Mouse (Mus musculus) lung, embryonic 16.5 days (tissue): Measurements from ENCODE around the gene Agpat4. TPM values are rescaled to one million over a fixed set of nuclear protein-coding genes. Genes with fewer than 3 reads are reported as not detected.
A peak's percentile ranks its signal among the peaks of the same experiment; 100 is the strongest.

ENCODE experiments used
- ATAC-seq: fragments of 200-750 bp; cut with Nextera tagmentation; 2 replicates; pipeline ENCODE4 v1.8.0; 2017; ENCODE audit warnings: low read depth, mild to moderate bottlenecking, moderate library complexity
- H3K27ac ChIP-seq: fragments of 300-500 bp; sonication (generic); 2 replicates; pipeline ENCODE4 v1.5.1; 2014; ENCODE audit warnings: mild to moderate bottlenecking, control low read depth, low read length
- H3K27me3 ChIP-seq: fragments of 300-500 bp; sonication (generic); 2 replicates; pipeline ENCODE4 v1.6.1; 2014; ENCODE audit warnings: low read depth, low read length, mixed read lengths; ENCODE audit not compliant: control insufficient read depth, insufficient read depth
- H3K36me3 ChIP-seq: fragments of 300-500 bp; sonication (generic); 2 replicates; pipeline ENCODE4 v1.6.1; 2014; ENCODE audit warnings: low read length; ENCODE audit not compliant: control insufficient read depth, insufficient read depth
- H3K4me1 ChIP-seq: fragments of 300-500 bp; sonication (generic); replicated peaks from 2 replicates; pipeline ENCODE4 v1.6.1; 2014; ENCODE audit warnings: low read length, mixed read lengths; ENCODE audit not compliant: control insufficient read depth, insufficient read depth
- H3K4me2 ChIP-seq: fragments of 300-500 bp; sonication (generic); 2 replicates; pipeline ENCODE4 v1.6.1; 2014; ENCODE audit warnings: low read depth, low read length, control low read depth
- H3K4me3 ChIP-seq: fragments of 300-500 bp; sonication (generic); 2 replicates; pipeline ENCODE4 v1.5.1; 2014; ENCODE audit warnings: mild to moderate bottlenecking, low read length, control low read depth
- H3K9ac ChIP-seq: fragments of 300-500 bp; sonication (generic); 2 replicates; pipeline ENCODE4 v1.6.1; 2014; ENCODE audit warnings: low read length, control low read depth
- H3K9me3 ChIP-seq: fragments of 300-500 bp; sonication (generic); 2 replicates; pipeline ENCODE4 v1.6.1; 2016; ENCODE audit warnings: low read length; ENCODE audit not compliant: control insufficient read depth
- WGBS: fragments of 180-500 bp; shearing (Covaris S2); extraction: QIAGEN DNeasy Blood & Tissue Kit; methylation state at CpG from one replicate; pipeline ENCODE4 v1.1.7; 2014; 5-methylcytosine and 5-hydroxymethylcytosine counted together
- polyA plus RNA-seq: library from polyadenylated mRNA; unstranded; fragments of >200 nt; fragmentation: Nextera tagmentation; extraction: Ambion mirVana; gene quantifications from 2 replicates; pipeline ENCODE4 v1.2.1, GENCODE M21; 2015

Agpat4 gene
- polyA plus RNA-seq, result 39.6 and 42.1 TPM in 2 replicates

- peak; percentile 66 for ATAC-seq
- peak within 1 kb of the TSS; percentile 97 for H3K4me2 ChIP-seq
- no peaks in the 10 kb centered on the region for H3K36me3 ChIP-seq
- peak within 1 kb of the TSS; percentile 65 for H3K4me3 ChIP-seq
- 0% methylated on average over 13 of the region's 13 CpGs for WGBS
- peak within 1 kb of the TSS; percentile 91 for H3K27ac ChIP-seq
- peak within 1 kb of the TSS; percentile 78 for H3K9ac ChIP-seq
- no peaks in the 10 kb centered on the region for H3K27me3 ChIP-seq
- no peaks in the 10 kb centered on the region for H3K9me3 ChIP-seq
- peaks cover 11% of the 10 kb centered on the region for H3K4me1 ChIP-seq
These were observed at the start of gene Agpat4 for GRCm38 (mm10) chr17:12118561-12118925. Gene Agpat4, plus strand, starts transcription at chr17:12118704.

- Histone ChIP-seq H3K4me2 (no peak overlapping the region), H3K4me1 (peaks cover 3% of the 10 kb centered on the region; the same call in 1 of the 2 replicates), H3K27me3 (no peaks in the 10 kb centered on the region), H3K4me3 (no peak overlapping the region), H3K27ac (no peak overlapping the region), H3K9ac (no peak overlapping the region), H3K9me3 (no peaks in the 10 kb centered on the region), H3K36me3 (no peaks in the 10 kb centered on the region)
- no peak for ATAC-seq
- WGBS, result 71% methylated on average over 2 of the region's 2 CpGs
These were observed 41.7 kb upstream of the Agpat4 start for GRCm38 (mm10) chr17:12076816-12077215.

- no peaks in the 10 kb centered on the region for H3K27me3 ChIP-seq
- no peak overlapping the region for H3K27ac ChIP-seq
- 19% methylated on average over 20 of the region's 20 CpGs for WGBS
- H3K36me3 ChIP-seq, result no peaks in the 10 kb centered on the region
- H3K9ac ChIP-seq, result no peak overlapping the region
- H3K9me3 ChIP-seq, result no peaks in the 10 kb centered on the region
- ATAC-seq, result peak; percentile 73
- peak overlapping the region; percentile 35 for H3K4me2 ChIP-seq
- H3K4me1 ChIP-seq, result peaks cover 3% of the 10 kb centered on the region; the same call in 1 of the 2 replicates
- H3K4me3 ChIP-seq, result no peak overlapping the region; the same call in 1 of the 2 replicates
These were observed 37.6 kb upstream of the Agpat4 start for GRCm38 (mm10) chr17:12080656-12081495.

- H3K9ac ChIP-seq, result no peak overlapping the region
- WGBS, result 71% methylated on average over 5 of the region's 5 CpGs
- H3K27ac ChIP-seq, result no peak overlapping the region
- H3K4me2 ChIP-seq, result no peak overlapping the region
- H3K4me1 ChIP-seq, result peaks cover 3% of the 10 kb centered on the region; the same call in 1 of the 2 replicates
- no peaks in the 10 kb centered on the region for H3K36me3 ChIP-seq
- no peaks in the 10 kb centered on the region for H3K27me3 ChIP-seq
- H3K9me3 ChIP-seq, result no peaks in the 10 kb centered on the region
- no peak overlapping the region for H3K4me3 ChIP-seq
- no peak for ATAC-seq
These were observed 36.3 kb upstream of the Agpat4 start for GRCm38 (mm10) chr17:12082201-12082600.

GRCm38 (mm10) chr17:12090261-12090927 lies 28.1 kb upstream of the Agpat4 start:
- Histone ChIP-seq H3K9ac (no peak overlapping the region), H3K4me1 (no peaks in the 10 kb centered on the region), H3K4me3 (no peak overlapping the region), H3K27me3 (no peaks in the 10 kb centered on the region), H3K27ac (no peak overlapping the region), H3K9me3 (no peaks in the 10 kb centered on the region), H3K4me2 (no peak overlapping the region), H3K36me3 (no peaks in the 10 kb centered on the region)
- WGBS, result 64% methylated on average over 5 of the region's 5 CpGs
- no peak for ATAC-seq

- no peak overlapping the region for H3K27ac ChIP-seq
- H3K4me2 ChIP-seq, result no peak overlapping the region
- WGBS, result 79% methylated on average over 6 of the region's 6 CpGs
- H3K9me3 ChIP-seq, result no peaks in the 10 kb centered on the region
- H3K4me3 ChIP-seq, result no peak overlapping the region
- H3K4me1 ChIP-seq, result no peaks in the 10 kb centered on the region
- no peaks in the 10 kb centered on the region for H3K27me3 ChIP-seq
- no peaks in the 10 kb centered on the region for H3K36me3 ChIP-seq
- no peak for ATAC-seq
- H3K9ac ChIP-seq, result no peak overlapping the region
These were observed 25.5 kb upstream of the Agpat4 start for GRCm38 (mm10) chr17:12092901-12093564.

GRCm38 (mm10) chr17:12094016-12094415 lies 24.5 kb upstream of the Agpat4 start:
- WGBS, result 94% methylated on average over 1 of the region's 1 CpGs
- Histone ChIP-seq H3K27ac (no peak overlapping the region), H3K4me1 (no peaks in the 10 kb centered on the region), H3K9ac (no peak overlapping the region), H3K36me3 (no peaks in the 10 kb centered on the region), H3K9me3 (no peaks in the 10 kb centered on the region), H3K4me2 (no peak overlapping the region), H3K4me3 (no peak overlapping the region), H3K27me3 (no peaks in the 10 kb centered on the region)
- no peak for ATAC-seq

GRCm38 (mm10) chr17:12094827-12095590 lies 23.5 kb upstream of the Agpat4 start:
- no peaks in the 10 kb centered on the region for H3K9me3 ChIP-seq
- H3K4me1 ChIP-seq, result no peaks in the 10 kb centered on the region
- no peak overlapping the region for H3K9ac ChIP-seq
- H3K4me2 ChIP-seq, result no peak overlapping the region
- H3K27me3 ChIP-seq, result no peaks in the 10 kb centered on the region
- H3K36me3 ChIP-seq, result no peaks in the 10 kb centered on the region
- H3K27ac ChIP-seq, result no peak overlapping the region
- 60% methylated on average over 9 of the region's 9 CpGs for WGBS
- ATAC-seq, result peak; percentile 83
- no peak overlapping the region for H3K4me3 ChIP-seq
